Mouse (Mus musculus) heart, adult 2 months (tissue): ENCODE data around the gene Prkar2b. TPM values are rescaled to one million over a fixed set of nuclear protein-coding genes. Genes with fewer than 3 reads are reported as not detected.

Experiments
- DNase-seq, 2 experiments: peaks; one replicate each; pipeline ENCODE4 v3.0.0; 2021
- H3K27ac ChIP-seq: fragments of 200-600 bp; 2 replicates; pipeline ENCODE4 v1.8.1; 2022
- H3K27me3 ChIP-seq: fragments of 200-500 bp; 2 replicates; pipeline ENCODE4 v1.6.1; 2012; ENCODE audit warnings: mild to moderate bottlenecking, low read length, inconsistent platforms, mixed read lengths; ENCODE audit not compliant: control insufficient read depth, insufficient read depth
- H3K36me3 ChIP-seq: fragments of 200-500 bp; 2 replicates; pipeline ENCODE4 v1.6.1; 2012; ENCODE audit warnings: low read length, inconsistent platforms; ENCODE audit not compliant: control insufficient read depth, insufficient read depth
- H3K4me1 ChIP-seq: fragments of 200-500 bp; 2 replicates; pipeline ENCODE4 v1.6.1; 2011; ENCODE audit warnings: low read length; ENCODE audit not compliant: control insufficient read depth, insufficient read depth
- H3K4me3 ChIP-seq: fragments of 200-600 bp; 2 replicates; pipeline ENCODE4 v1.8.1; 2022
- H3K79me2 ChIP-seq: fragments of 200-500 bp; replicated peaks from 2 replicates; pipeline ENCODE4 v1.6.1; 2012; ENCODE audit warnings: mild to moderate bottlenecking, inconsistent platforms, low read length, moderate library complexity, mixed read lengths; ENCODE audit not compliant: control insufficient read depth, insufficient read depth
- H3K9ac ChIP-seq: fragments of 200-500 bp; 2 replicates; pipeline ENCODE4 v1.6.1; 2012; ENCODE audit warnings: low read depth, mild to moderate bottlenecking, control low read depth, inconsistent platforms, low read length, mixed read lengths
- CTCF ChIP-seq: fragments of 200-600 bp; IDR thresholded peaks from 2 replicates; pipeline ENCODE4 v1.8.1; 2022; ENCODE audit warnings: antibody characterized with exemption, mild to moderate bottlenecking, moderate library complexity
- EP300 ChIP-seq: fragments of 200-500 bp; IDR thresholded peaks from 2 replicates; pipeline ENCODE4 v1.6.1; 2011; ENCODE audit warnings: low read depth, low read length, control low read depth; ENCODE audit not compliant: insufficient read depth
- POLR2A ChIP-seq: fragments of 200-500 bp; IDR thresholded peaks from 2 replicates; pipeline ENCODE4 v1.6.1; 2011; ENCODE audit warnings: mild to moderate bottlenecking, low read depth, low read length, control low read depth; ENCODE audit not compliant: insufficient read depth
- WGBS: fragments of 180-500 bp; shearing (Covaris S2); methylation state at CpG from one replicate; pipeline ENCODE4 v1.1.7; 2018; 5-methylcytosine and 5-hydroxymethylcytosine counted together
- intact Hi-C: fragments of 180-260 bp; cut with DNase I; formaldehyde crosslinking; loops from one replicate; pipeline ENCODE4 v1.15.1; 2025
- polyA plus RNA-seq: library from polyadenylated mRNA; depleted of rRNA; stranded (reverse); fragments of >200 nt; gene quantifications from 2 replicates; pipeline ENCODE4 v1.2.3, GENCODE M21; 2012
- total RNA-seq, 2 experiments: library from RNA; stranded (reverse); gene quantifications; 2 replicates each; pipeline ENCODE4 v1.2.3; 2021

Prkar2b gene
- total and polyA plus RNA-seq, 3 experiments = 5.4 to 10.4 (median 7.9) TPM

DNA sequence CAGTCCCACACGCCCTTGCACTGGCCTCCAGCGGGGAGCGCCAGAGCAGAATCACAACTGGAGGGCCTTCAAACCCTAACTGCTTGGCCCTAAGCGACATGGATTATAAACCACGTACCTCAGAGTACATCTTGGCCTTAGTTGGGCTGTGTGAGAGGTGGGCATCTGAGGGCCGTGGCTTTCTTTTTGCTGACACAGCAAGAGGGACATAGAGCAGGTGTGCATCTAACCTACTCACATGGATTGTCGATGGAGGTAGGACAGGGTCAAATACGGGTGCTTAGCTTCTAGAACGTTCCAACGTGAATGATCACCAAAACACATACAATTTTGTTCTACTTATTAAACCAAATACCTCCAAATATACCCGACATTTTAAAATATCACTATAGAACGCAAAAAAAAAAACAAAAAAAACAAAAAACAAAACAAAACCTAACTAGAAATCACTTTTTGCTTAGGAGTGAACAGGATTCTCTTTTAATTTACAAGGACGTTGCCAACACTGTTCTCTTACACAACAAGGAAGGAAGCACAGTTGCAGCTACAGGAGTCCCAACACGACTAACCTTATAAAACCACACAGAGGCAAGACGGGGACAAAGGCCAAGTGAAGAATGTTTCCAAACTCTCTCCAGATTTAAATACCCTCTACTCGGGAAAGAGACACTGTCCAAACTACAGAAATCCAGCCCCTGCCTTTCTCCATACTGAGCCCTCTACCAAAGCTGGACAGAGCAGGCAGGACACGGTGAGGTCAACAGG is 15.3 kb downstream of the Prkar2b start:
- Histone ChIP-seq H3K27ac (no peak overlapping the region), H3K27me3 (no peaks in the 10 kb centered on the region), H3K4me1 (no peaks in the 10 kb centered on the region), H3K9ac (no peak overlapping the region), H3K79me2 (no peaks in the 10 kb centered on the region), H3K4me3 (no peak overlapping the region), H3K36me3 (no peaks in the 10 kb centered on the region)
- TF ChIP-seq CTCF (no peak), EP300 (no peak), POLR2A (no peak)
- intact Hi-C loops = no loop called here
- no peak for DNase-seq
- 82% methylated on average over 17 of the region's 17 CpGs for WGBS

DNA sequence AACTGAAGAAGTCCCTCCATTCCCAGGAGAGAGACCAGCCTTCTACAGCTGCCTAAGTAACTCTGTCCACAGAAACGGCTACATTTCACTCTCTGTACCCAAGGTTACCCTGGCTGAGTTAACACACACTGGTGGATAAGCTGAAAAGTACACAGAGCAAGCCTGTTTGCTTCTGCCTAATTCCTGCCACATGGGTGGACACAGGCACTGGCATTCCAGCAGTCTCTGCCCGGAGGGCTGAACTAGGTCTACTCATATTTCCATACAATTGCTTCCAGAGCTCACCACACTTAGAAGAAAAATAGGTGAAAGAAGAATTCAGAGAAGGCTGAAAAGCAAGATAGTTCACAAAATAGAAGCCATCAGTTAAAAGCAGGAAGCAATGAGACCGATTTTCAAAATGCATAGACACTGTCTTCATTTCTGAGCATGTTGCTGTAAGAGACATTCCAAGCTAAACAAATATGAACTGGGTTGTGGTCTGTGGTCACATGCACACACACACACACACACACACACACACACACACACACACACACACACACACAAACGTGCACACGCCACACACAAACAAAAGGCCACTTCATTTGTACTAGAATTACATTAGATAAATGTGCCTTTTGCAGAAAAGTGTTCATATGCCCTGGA is 16.5 kb downstream of the Prkar2b start:
- H3K4me3 ChIP-seq = no peak overlapping the region
- intact Hi-C loops = no loop called here

DNA sequence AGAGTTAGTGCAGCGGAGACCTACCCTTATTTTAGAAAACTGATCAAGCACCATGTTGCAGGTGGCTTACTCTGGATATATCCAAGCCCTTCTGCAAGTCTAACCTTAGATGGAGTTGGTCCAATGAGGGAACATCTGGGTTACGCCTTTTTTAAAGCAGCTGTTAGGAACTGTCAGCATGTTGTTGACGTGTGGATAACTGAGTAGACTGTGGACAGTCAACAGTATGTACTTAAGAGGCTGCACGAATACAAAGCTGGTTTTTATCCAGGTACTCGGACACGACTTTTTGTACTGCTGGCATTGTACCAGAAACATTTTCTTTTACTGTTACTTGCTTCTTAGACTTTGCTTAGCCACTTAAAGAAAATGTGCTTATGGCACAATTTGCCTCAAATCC is 27.6 kb downstream of the Prkar2b start:
- H3K27me3 ChIP-seq = no peaks in the 10 kb centered on the region
- no peak overlapping the region for H3K4me3 ChIP-seq
- no peak overlapping the region for H3K27ac ChIP-seq
- H3K79me2 ChIP-seq = no peaks in the 10 kb centered on the region
- no peaks in the 10 kb centered on the region for H3K36me3 ChIP-seq
- 59% methylated on average over 6 of the region's 6 CpGs for WGBS
- H3K9ac ChIP-seq = no peak overlapping the region
- H3K4me1 ChIP-seq = no peaks in the 10 kb centered on the region
- intact Hi-C loops = no loop called here
- no peak for DNase-seq
- TF ChIP-seq CTCF (no peak), EP300 (no peak), POLR2A (no peak)

More for the DNA sequence above, 16.5 kb downstream of the Prkar2b start:
- no peak for TF ChIP-seq POLR2A
- no peak for TF ChIP-seq CTCF
- TF ChIP-seq EP300 = no peak
- Histone ChIP-seq H3K9ac (no peak overlapping the region), H3K79me2 (no peaks in the 10 kb centered on the region), H3K27me3 (no peaks in the 10 kb centered on the region), H3K4me1 (no peaks in the 10 kb centered on the region), H3K27ac (no peak overlapping the region), H3K36me3 (no peaks in the 10 kb centered on the region)
- WGBS = 66% methylated on average over 5 of the region's 5 CpGs
- DNase-seq = no peak

DNA sequence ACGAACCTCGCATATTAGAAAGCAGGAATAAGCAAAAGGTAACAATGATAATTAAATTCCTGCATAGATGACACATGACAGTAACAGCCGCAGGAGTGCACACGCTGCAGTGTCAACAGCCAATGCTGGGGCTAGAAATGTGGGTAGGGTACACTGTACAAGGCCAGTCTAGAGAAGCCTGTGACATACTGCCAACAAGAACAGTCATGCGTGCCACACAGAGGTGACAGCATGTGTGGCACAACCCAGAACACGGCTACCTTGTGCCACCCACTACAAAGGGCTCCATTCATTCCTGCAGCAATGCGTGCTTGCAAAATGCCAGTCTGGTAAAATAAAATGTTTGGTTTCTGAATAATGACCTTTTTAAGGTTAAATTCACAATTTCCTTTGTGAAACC is 28.2 kb downstream of the Prkar2b start:
- WGBS = 96% methylated on average over 7 of the region's 7 CpGs
- intact Hi-C loops = no loop called here
- TF ChIP-seq POLR2A (no peak), CTCF (no peak), EP300 (no peak)
- no peaks in the 10 kb centered on the region for H3K79me2 ChIP-seq
- H3K27ac ChIP-seq = no peak overlapping the region
- H3K36me3 ChIP-seq = no peaks in the 10 kb centered on the region
- no peak for DNase-seq
- no peaks in the 10 kb centered on the region for H3K27me3 ChIP-seq
- no peak overlapping the region for H3K9ac ChIP-seq
- no peaks in the 10 kb centered on the region for H3K4me1 ChIP-seq
- no peak overlapping the region for H3K4me3 ChIP-seq

DNA sequence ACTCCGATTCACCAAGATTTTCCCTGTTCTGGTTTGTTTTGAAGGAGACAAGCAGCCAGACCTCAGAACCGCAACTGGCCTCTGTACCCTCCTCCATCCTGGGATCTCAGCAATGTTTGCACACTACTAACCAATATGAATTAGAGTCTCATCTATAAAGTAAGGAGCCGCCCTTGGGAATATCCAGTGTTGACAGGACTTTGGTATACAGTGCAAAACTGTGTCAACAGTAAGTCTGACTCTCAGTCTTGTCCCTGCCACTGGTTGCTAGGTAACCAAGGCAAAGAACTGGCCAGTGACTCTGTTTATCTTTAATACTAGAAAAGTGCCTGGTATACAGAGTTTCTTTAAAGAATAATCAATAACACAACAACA is 42.7 kb downstream of the Prkar2b start:
- Histone ChIP-seq H3K4me1 (peaks cover 1% of the 10 kb centered on the region; the same call in 1 of the 2 replicates), H3K27me3 (no peaks in the 10 kb centered on the region), H3K4me3 (no peak overlapping the region), H3K27ac (no peak overlapping the region), H3K36me3 (no peaks in the 10 kb centered on the region), H3K9ac (no peak overlapping the region), H3K79me2 (no peaks in the 10 kb centered on the region)
- no peak for DNase-seq
- intact Hi-C loops = no loop called here
- TF ChIP-seq CTCF = no peak
- no peak for TF ChIP-seq POLR2A
- WGBS = 56% methylated on average over 3 of the region's 3 CpGs
